Mouse (Mus musculus): Measurements from ENCODE around the gene Plxdc2.
"Not testable (repeated sequence)": the region's sequence is repeated elsewhere in the genome, so short reads cannot be mapped to it uniquely, and the experiment has no call there.

Gene Plxdc2

DNA sequence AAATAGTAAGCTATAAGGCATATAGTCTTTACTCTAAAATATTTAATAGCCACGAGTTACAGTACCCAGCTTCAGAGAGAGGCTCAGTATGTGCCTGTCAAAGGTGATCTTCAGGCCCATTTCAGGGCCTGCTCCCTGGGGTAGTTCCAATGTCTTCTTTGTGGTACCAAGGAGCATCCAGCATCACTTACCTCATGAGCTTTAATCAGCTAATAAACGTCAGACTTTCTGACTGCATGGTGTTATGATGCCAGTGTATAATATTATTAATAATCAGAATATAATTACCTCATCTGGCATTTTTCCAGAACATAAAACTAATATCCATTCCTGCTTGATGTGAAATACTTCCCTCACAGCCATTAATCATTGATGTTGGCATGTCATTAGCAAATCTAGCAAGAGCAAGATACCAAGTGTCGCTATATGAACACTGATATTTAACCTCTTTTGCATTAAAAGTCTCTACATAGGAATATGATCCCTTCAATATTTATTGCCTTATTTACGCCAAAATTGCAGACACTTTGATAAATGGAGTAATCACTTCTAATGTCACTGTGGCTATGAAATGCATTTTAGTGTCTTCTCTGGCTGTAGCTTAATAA lies 393.3 kb downstream of the Plxdc2 start:
- no peak for DNase-seq (ENCODE audit: low spot score)

DNA sequence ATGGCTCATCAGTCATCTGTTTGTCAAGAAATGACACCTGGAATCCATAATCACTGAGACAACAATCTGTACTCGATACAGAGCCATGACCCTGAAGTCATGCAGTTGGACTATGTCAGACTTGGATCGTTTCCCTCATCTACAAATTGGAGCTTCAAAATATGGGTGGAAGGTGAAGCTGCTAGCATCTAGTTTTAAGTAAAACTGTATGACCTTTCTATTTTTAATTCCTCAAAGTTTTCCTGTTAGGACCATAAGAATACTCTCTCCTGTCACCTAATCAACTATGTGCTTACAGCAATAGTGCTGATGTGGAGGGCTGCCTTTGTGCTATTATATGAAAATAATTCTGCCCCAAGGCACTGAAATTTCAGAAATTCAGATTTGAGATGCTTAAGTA lies 401.1 kb downstream of the Plxdc2 start:
- DNase-seq (ENCODE audit: low spot score), result no peak

DNA sequence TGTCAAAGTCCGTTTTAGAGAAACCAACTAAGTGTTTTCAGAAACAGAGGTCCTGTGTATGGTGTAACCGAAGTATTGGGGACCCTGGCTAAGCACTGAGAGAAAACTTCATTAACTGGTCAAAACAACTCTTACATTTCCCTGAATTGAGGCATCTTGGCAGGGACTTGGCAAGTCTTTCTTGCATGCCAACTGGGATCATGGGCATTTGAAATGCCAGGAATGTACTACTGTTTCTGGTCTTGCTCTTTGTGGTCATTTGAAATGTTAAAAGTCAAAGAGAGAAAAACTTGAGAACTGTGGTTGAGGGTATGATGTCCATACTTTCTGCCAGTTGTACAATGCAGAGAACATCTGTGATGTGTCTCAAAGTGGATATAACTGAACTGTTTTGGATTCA lies 403.7 kb downstream of the Plxdc2 start:
- no peak for DNase-seq (ENCODE audit: low spot score)

DNA sequence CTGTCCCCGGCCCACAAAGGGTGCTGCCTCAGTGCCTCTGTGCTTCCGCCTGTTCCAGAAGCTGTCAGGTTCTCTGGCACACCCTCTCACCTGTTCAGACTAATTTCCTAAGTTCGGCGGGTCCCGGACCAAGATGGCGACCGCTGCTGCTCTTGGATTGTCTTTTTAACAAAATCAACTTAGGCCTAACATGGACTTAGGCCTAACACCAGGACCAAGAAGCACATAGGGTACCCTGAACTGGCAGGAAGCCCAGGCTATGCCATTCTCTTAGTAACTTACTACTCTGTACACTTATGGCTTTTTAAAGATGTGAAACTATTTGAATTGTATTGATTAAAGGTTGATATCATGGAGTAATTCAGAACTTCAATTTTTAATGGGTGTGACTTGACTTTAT lies 413.0 kb downstream of the Plxdc2 start:
- DNase-seq (ENCODE audit: low spot score), result not testable (repeated sequence)

DNA sequence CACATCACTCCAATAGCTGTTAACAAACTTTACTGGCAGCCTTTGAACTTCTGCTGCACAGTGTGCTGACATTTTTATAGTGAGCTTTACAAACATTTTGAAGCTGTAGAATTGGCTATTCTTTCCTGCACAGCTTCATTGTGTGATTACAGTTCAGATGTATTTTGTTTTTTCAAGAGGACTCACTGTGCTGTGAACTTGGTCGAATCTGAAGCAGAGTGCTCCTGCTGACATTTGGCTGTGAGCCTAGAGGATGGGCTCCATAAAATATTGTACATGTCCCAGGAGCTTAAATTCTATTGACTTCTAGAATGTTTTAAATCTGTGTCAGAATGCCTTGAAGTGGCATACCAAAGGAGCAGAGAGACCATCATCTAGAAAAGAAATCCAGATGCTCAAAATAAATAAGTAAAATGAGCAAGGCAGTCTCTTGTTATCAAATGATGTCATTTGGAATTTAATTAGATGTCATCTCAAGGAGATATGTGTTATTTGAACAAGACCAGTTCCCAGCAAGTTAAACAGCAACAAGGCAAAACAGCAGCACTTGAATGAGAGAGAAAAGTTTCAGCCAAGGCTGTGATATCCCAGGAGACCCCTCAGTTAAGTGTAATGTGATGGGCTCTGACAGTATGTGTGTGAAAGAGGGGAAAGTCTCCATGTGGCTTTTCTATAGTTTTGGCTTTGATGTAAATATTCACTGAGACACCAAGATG lies 417.5 kb downstream of the Plxdc2 start:
- DNase-seq (ENCODE audit: low spot score), result no peak

DNA sequence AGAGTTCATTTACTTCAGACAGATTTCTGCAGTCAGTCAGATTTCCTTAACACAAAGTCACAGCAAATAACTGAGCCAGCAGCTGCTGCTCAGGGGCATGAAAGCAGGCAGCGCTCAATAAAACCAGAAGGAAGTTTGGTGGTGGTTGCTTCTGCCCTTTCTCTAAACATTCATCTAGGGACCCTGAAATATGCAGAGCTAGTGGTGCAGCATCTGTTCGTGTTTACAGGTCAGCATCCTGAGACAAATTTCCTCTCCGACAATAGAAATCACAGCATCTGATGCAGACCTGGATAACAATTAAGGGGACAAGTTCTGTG lies 418.0 kb downstream of the Plxdc2 start:
- DNase-seq (ENCODE audit: low spot score), result no peak

DNA sequence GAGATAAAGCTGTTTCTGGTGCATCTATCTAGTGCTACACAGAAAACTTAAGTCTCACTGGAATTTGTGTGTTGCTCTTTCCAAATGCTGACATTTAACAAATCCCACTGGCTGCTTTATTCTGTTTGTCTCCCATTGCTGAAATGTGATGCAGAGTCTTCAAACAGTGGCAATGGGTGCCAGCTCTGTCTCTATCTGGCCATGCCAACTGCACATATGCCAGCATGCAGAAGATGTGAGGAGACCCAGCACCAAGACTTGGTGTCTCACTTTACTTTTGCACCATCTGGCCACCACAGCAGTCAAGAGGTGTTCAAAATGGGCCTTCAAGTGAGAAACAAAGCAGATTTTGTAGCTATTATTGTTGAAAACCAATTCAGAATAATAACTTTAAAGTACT lies 439.2 kb downstream of the Plxdc2 start:
- no peak for DNase-seq (ENCODE audit: low spot score)
